ENCODE assay signal across 8 mouse cellular contexts in the genomic region with DNA sequence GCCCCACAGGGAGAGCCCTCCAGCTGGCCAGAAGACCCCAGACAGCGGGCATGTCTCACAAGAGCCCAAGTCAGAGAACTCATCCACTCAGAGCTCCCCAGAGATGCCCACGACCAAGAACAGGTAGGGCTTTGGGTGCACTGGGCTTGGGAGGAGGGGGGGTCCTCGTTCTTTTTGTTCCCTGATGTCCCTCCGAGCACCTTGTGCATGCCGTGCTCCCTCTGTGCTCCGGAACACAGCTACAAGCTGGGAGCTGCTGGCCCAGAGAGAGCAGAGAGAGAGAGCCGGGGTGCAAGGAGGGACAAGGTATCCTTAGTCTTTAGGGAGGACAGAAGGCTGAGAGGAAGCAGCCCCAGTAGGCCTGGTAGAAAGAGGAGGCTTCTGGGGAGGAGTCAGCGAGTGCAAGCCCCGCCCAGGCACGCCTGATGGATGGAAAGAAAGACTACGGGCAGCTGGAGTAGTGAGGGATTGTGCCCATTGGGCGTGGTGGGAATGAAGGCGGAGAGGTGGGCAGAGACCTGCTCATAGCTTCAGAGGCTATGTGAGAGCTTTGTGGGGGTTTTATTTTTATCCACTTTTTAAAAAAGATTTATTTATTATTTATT.
"Had no signal": no experiment of that assay in that cellular context is flagged by ENCODE, and none has a peak within 500 bp of the region (broad histone marks: within the 10 kb centered on the region; RNA-seq: fewer than 3 reads in every experiment).

No protein-coding gene starts in this region.

- H3K9me3 ChIP-seq: limb, embryonic 13.5 days; midbrain, embryonic 13.5 days; stomach, embryonic 15.5 days had no signal

- H3K4me2 ChIP-seq: limb, embryonic 13.5 days; midbrain, embryonic 13.5 days; stomach, embryonic 15.5 days had no signal

- H3K9ac ChIP-seq: limb, embryonic 13.5 days; liver, embryonic 14.5 days; midbrain, embryonic 13.5 days; stomach, embryonic 15.5 days had no signal

- H3K4me3 ChIP-seq: layer of hippocampus, adult 2 months; limb, embryonic 13.5 days; midbrain, embryonic 13.5 days; stomach, embryonic 15.5 days had no signal

- H3K27ac ChIP-seq: limb, embryonic 13.5 days; liver, embryonic 14.5 days; midbrain, embryonic 13.5 days; stomach, embryonic 15.5 days had no signal

- ATAC-seq: midbrain, embryonic 13.5 days had no signal

- H3K36me3 ChIP-seq: limb, embryonic 13.5 days; stomach, embryonic 15.5 days had no signal

- DNase-seq: kidney, postnatal 4 days; left cerebral cortex, postnatal 4 days; right cerebral cortex, postnatal 14 days had no signal
